Mouse (Mus musculus) kidney, embryonic 16.5 days (tissue): Measurements from ENCODE around the gene Mfng. TPM values are rescaled to one million over a fixed set of nuclear protein-coding genes. Genes with fewer than 3 reads are reported as not detected.

Experiments
- ATAC-seq: fragments of 200-750 bp; cut with Nextera tagmentation; 2 replicates; pipeline ENCODE4 v1.8.0; 2017; ENCODE audit warnings: moderate TSS enrichment; ENCODE audit not compliant: low FRiP score, low TSS enrichment
- H3K27ac ChIP-seq: fragments of 300-500 bp; sonication (generic); 2 replicates; pipeline ENCODE4 v1.5.1; 2014; ENCODE audit warnings: low read length
- H3K27me3 ChIP-seq: fragments of 300-500 bp; sonication (generic); 2 replicates; pipeline ENCODE4 v1.6.1; 2014; ENCODE audit warnings: low read length, control low read depth, mixed read lengths; ENCODE audit not compliant: insufficient read depth
- H3K36me3 ChIP-seq: fragments of 300-500 bp; sonication (generic); 2 replicates; pipeline ENCODE4 v1.6.1; 2014; ENCODE audit warnings: low read length, control low read depth, mixed read lengths; ENCODE audit not compliant: insufficient read depth
- H3K4me1 ChIP-seq: fragments of 300-500 bp; sonication (generic); 2 replicates; pipeline ENCODE4 v1.6.1; 2014; ENCODE audit warnings: low read length, control low read depth, mixed read lengths; ENCODE audit not compliant: insufficient read depth
- H3K4me2 ChIP-seq: fragments of 300-500 bp; sonication (generic); replicated peaks from 2 replicates; pipeline ENCODE4 v1.6.1; 2014; ENCODE audit warnings: low read depth, low read length
- H3K4me3 ChIP-seq: fragments of 300-500 bp; sonication (generic); 2 replicates; pipeline ENCODE4 v1.5.1; 2014; ENCODE audit warnings: mild to moderate bottlenecking, low read length
- H3K9ac ChIP-seq: fragments of 300-500 bp; sonication (generic); replicated peaks from 2 replicates; pipeline ENCODE4 v1.6.1; 2014; ENCODE audit warnings: low read length
- H3K9me3 ChIP-seq: fragments of 300-500 bp; sonication (generic); 2 replicates; pipeline ENCODE4 v1.6.1; 2016; ENCODE audit warnings: low read length, control low read depth
- WGBS: fragments of 180-500 bp; shearing (Covaris S2); extraction: QIAGEN DNeasy Blood & Tissue Kit; methylation state at CpG from one replicate; pipeline ENCODE4 v1.1.7; 2014; 5-methylcytosine and 5-hydroxymethylcytosine counted together
- polyA plus RNA-seq: library from polyadenylated mRNA; unstranded; fragments of >200 nt; fragmentation: Nextera tagmentation; extraction: Ambion mirVana; gene quantifications from 2 replicates; pipeline ENCODE4 v1.2.1, GENCODE M21; 2015

Mfng gene
- polyA plus RNA-seq, 1 experiment from 2014 or later: 31.7 TPM

- Histone ChIP-seq H3K27me3 (peaks cover 2% of the 10 kb centered on the region; the same call in 1 of the 2 replicates), H3K9me3 (no peaks in the 10 kb centered on the region), H3K9ac (no peak overlapping the region), H3K4me1 (peaks cover 5% of the 10 kb centered on the region), H3K4me3 (no peak overlapping the region), H3K4me2 (no peak overlapping the region), H3K36me3 (no peaks in the 10 kb centered on the region), H3K27ac (no peak overlapping the region)
- WGBS: 77% methylated on average over 12 of the region's 12 CpGs
- no peak for ATAC-seq
Observed at GRCm38 (mm10) chr15:78730315-78731049, 42.8 kb downstream of the Mfng start.

DNA sequence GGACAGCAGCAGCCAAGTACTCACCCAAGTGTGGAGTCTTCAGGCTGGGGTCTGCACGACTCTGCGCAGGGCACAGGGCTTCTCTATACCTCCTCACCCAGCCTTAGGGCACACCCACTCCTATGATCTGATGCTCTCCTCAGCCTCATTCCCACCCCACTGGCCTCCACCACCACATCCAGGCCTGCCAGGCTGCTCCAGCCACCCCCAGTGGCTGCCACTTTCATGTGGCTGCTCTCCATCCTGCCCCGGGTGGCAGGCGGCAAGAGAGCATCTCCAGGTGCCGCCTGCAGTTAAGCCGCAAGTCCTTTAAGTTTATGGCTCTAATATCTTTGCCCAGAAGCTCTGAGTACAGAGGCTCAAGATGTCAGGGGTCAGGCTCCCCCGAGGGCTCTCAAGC is 46.6 kb downstream of the Mfng start:
- no peak overlapping the region for H3K4me2 ChIP-seq
- no peaks in the 10 kb centered on the region for H3K36me3 ChIP-seq
- no peak overlapping the region for H3K27ac ChIP-seq
- no peaks in the 10 kb centered on the region for H3K9me3 ChIP-seq
- no peaks in the 10 kb centered on the region for H3K4me1 ChIP-seq
- H3K9ac ChIP-seq: no peak overlapping the region
- peaks cover 8% of the 10 kb centered on the region; the same call in 1 of the 2 replicates for H3K27me3 ChIP-seq
- 41% methylated on average over 7 of the region's 7 CpGs for WGBS
- no peak overlapping the region for H3K4me3 ChIP-seq
- ATAC-seq: no peak

DNA sequence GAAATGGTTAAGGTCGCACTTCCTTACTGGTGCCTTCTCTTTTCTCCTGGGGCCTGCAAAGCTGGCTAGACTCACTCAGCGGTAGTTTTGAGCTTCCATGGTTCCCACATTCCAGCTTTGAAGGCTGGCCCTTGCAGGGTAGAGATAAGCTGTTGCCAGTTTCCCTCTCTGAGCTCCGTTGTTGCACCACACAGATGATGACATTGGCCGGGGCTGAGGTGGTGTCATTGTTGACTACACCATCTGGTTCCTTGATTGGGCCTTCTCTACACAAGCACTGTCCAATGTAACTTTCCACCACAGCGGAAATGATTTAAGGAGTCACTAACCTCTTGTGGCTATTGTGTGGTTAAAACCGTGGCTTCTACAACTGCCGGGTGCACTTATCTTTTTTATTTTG is 52.7 kb downstream of the Mfng start:
- no peak for ATAC-seq
- no peaks in the 10 kb centered on the region for H3K36me3 ChIP-seq
- no peak overlapping the region for H3K4me2 ChIP-seq
- H3K4me1 ChIP-seq: peaks cover 16% of the 10 kb centered on the region
- H3K27me3 ChIP-seq: peaks cover 59% of the 10 kb centered on the region
- H3K4me3 ChIP-seq: no peak overlapping the region
- no peaks in the 10 kb centered on the region for H3K9me3 ChIP-seq
- no peak overlapping the region for H3K9ac ChIP-seq
- H3K27ac ChIP-seq: no peak overlapping the region
- 71% methylated on average over 7 of the region's 7 CpGs for WGBS

GRCm38 (mm10) chr15:78720094-78720493 is 53.2 kb downstream of the Mfng start:
- Histone ChIP-seq H3K9me3 (no peaks in the 10 kb centered on the region), H3K4me3 (no peak overlapping the region), H3K36me3 (no peaks in the 10 kb centered on the region), H3K27ac (no peak overlapping the region), H3K9ac (no peak overlapping the region), H3K27me3 (peaks cover 64% of the 10 kb centered on the region), H3K4me1 (peaks cover 16% of the 10 kb centered on the region), H3K4me2 (no peak overlapping the region)
- WGBS: 3% methylated on average over 16 of the region's 16 CpGs
- ATAC-seq: no peak

- H3K27me3 ChIP-seq: peaks cover 70% of the 10 kb centered on the region
- no peak overlapping the region for H3K27ac ChIP-seq
- H3K36me3 ChIP-seq: no peaks in the 10 kb centered on the region
- H3K4me1 ChIP-seq: peaks cover 16% of the 10 kb centered on the region
- no peak overlapping the region for H3K9ac ChIP-seq
- no peak overlapping the region; the same call in 1 of the 2 replicates for H3K4me2 ChIP-seq
- no peak overlapping the region for H3K4me3 ChIP-seq
- ATAC-seq: no peak
- WGBS: 4% methylated on average over 14 of the region's 14 CpGs
- H3K9me3 ChIP-seq: no peaks in the 10 kb centered on the region
Observed at GRCm38 (mm10) chr15:78719416-78719815, 53.9 kb downstream of the Mfng start.

GRCm38 (mm10) chr15:78718290-78719250 is 54.7 kb downstream of the Mfng start, which contains the start of gene Elfn2:
TSS of gene Elfn2 (minus strand) at chr15:78718771.
- Histone ChIP-seq H3K36me3 (no peaks in the 10 kb centered on the region), H3K9me3 (no peaks in the 10 kb centered on the region), H3K4me2 (peak within 1 kb of the TSS; percentile 66), H3K9ac (peak within 1 kb of the TSS; percentile 35; the same call in 1 of the 2 replicates), H3K27me3 (peaks cover 79% of the 10 kb centered on the region), H3K27ac (no peak within 1 kb of the TSS), H3K4me3 (peak within 1 kb of the TSS; percentile 47), H3K4me1 (peaks cover 16% of the 10 kb centered on the region)
- 1% methylated on average over 80 of the region's 89 CpGs for WGBS
- ATAC-seq: no peak; the same call in 1 of the 2 replicates

DNA sequence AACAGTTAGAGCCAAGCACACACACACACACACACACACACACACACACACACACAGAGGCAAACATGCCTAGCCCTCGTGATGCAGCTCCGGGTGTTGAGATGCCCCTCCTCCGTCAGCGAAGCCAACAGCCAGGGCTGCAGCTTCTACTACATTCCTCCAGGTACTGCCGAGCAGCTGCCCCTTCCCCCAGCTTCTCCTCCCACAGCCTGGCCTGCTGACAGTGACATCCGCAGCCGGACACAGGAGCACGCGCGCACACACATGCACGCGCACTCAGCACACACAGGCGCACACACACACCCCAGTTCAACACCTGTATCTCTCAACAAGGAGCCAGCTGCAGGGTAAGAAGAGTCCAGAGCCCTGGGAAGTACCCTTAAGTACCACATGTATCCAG is 56.3 kb downstream of the Mfng start:
- Histone ChIP-seq H3K4me3 (no peak overlapping the region), H3K36me3 (no peaks in the 10 kb centered on the region), H3K4me2 (no peak overlapping the region), H3K9ac (no peak overlapping the region), H3K4me1 (peaks cover 25% of the 10 kb centered on the region), H3K27ac (no peak overlapping the region), H3K9me3 (no peaks in the 10 kb centered on the region), H3K27me3 (peaks cover 89% of the 10 kb centered on the region)
- ATAC-seq: no peak
- 37% methylated on average over 13 of the region's 13 CpGs for WGBS

DNA sequence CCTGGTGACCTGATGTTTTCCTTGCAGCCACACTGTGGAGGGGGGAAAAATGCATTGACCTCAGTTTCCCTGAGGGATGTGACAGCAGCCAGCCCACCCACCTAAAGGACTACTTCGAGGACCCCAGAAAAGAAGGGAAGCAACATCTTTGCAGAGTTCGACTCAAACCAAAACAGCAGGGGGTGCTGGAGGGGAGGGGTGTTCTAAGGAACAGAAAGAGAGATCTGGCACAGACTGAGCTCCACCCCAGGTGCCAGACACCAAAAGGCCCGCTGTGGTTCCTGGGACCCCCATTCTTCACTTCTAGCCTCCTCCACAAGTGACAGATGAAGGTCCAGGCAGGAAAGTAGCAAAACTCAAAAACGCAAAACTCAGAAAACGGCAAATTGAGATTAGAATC is 57.4 kb downstream of the Mfng start:
- no peak overlapping the region for H3K4me3 ChIP-seq
- no peak overlapping the region for H3K27ac ChIP-seq
- no peaks in the 10 kb centered on the region for H3K9me3 ChIP-seq
- H3K4me2 ChIP-seq: no peak overlapping the region
- no peaks in the 10 kb centered on the region for H3K36me3 ChIP-seq
- 48% methylated on average over 5 of the region's 5 CpGs for WGBS
- no peak for ATAC-seq
- peaks cover 25% of the 10 kb centered on the region for H3K4me1 ChIP-seq
- H3K9ac ChIP-seq: no peak overlapping the region
- peaks cover 100% of the 10 kb centered on the region for H3K27me3 ChIP-seq

DNA sequence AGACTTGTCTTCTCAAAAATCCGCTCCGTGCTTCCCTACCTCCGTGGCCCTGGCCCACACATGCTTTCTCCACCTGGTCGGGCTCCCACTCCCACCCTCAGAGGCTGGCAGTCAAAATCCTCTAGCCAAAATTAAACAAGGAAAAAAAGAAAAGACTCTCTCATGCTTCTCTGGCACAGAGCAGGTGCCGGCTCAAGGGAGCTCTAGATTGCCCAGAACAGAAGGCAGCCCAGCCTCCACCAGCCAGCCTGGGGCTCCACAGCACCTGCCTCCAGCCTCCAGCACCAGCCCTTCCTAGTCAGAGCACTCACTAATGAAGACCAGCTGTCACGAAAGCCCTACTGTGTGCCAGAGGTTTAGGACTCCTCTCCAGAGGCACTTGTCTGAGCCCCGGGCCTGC is 59.5 kb downstream of the Mfng start:
- no peak overlapping the region for H3K4me2 ChIP-seq
- WGBS: 84% methylated on average over 7 of the region's 7 CpGs

More for the DNA sequence above, 59.5 kb downstream of the Mfng start:
- H3K36me3 ChIP-seq: no peaks in the 10 kb centered on the region
- H3K4me3 ChIP-seq: no peak overlapping the region
- ATAC-seq: no peak
- no peak overlapping the region for H3K9ac ChIP-seq
- H3K27me3 ChIP-seq: peaks cover 86% of the 10 kb centered on the region
- H3K4me1 ChIP-seq: peaks cover 19% of the 10 kb centered on the region
- no peak overlapping the region for H3K27ac ChIP-seq
- H3K9me3 ChIP-seq: no peaks in the 10 kb centered on the region
